29 mouse cellular contexts compared by ENCODE assay signal in genomic region chr13:24947158-24947557, GRCm38 (mm10). TPM values are rescaled to one million over a fixed set of nuclear protein-coding genes. Genes with fewer than 3 reads are reported as not detected.
DNase-seq lines count a peak whose midpoint lies in the region; ATAC-seq and TF ChIP-seq lines count a peak whose summit lies in the region.
"Had no signal": no experiment of that assay in that cellular context is flagged by ENCODE, and none has a peak within 500 bp of the region (broad histone marks: within the 10 kb centered on the region; RNA-seq: fewer than 3 reads in every experiment).

No protein-coding gene starts in this region.

- intact Hi-C loops in left cerebral cortex, postnatal 4 days (cut with DNase I), result no loop called here

- H3K4me2 ChIP-seq in liver, embryonic 11.5 days, result no peak overlapping the region
- no peak overlapping the region for H3K4me2 ChIP-seq in stomach, embryonic 14.5 days (replicated peaks; ENCODE audit: low read depth, low read length)
- no peak overlapping the region for H3K4me2 ChIP-seq in stomach, postnatal 0 days (replicated peaks; ENCODE audit: low read depth)
- H3K4me2 ChIP-seq in liver, embryonic 15.5 days, result no peak overlapping the region
- H3K4me2 ChIP-seq in liver, postnatal 0 days (ENCODE audit: low read depth, low read length), result peak overlapping the region; percentile 56
- no peak overlapping the region for H3K4me2 ChIP-seq in hindbrain, embryonic 16.5 days (ENCODE audit: low read length)
- H3K4me2 ChIP-seq: embryonic facial prominence, embryonic 13.5 days; embryonic facial prominence, embryonic 15.5 days; forebrain, embryonic 12.5 days had no signal

- no peak for TF ChIP-seq CTCF in liver, adult 2 months (IDR thresholded peaks at IDR 0.05; ENCODE audit: low read depth, low read length)
- no peak for TF ChIP-seq CTCF in stomach, postnatal 0 days (IDR thresholded peaks at IDR 0.05; ENCODE audit: low read depth)
- TF ChIP-seq CTCF in liver, postnatal 0 days (IDR thresholded peaks at IDR 0.05; ENCODE audit: low read depth), result no peak

- no peaks in the 10 kb centered on the region for H3K9me3 ChIP-seq in liver, embryonic 11.5 days (ENCODE audit: control insufficient read depth, low read length)
- H3K9me3 ChIP-seq in stomach, embryonic 14.5 days (ENCODE audit: control insufficient read depth, low read depth, low read length), result no peaks in the 10 kb centered on the region
- no peaks in the 10 kb centered on the region for H3K9me3 ChIP-seq in stomach, postnatal 0 days (ENCODE audit: control insufficient read depth, low read length)
- H3K9me3 ChIP-seq in liver, embryonic 15.5 days (replicated peaks), result no peaks in the 10 kb centered on the region
- H3K9me3 ChIP-seq in liver, postnatal 0 days (ENCODE audit: low read length), result no peaks in the 10 kb centered on the region
- no peaks in the 10 kb centered on the region for H3K9me3 ChIP-seq in hindbrain, embryonic 16.5 days (ENCODE audit: control insufficient read depth, low read length)
- H3K9me3 ChIP-seq: embryonic facial prominence, embryonic 13.5 days; embryonic facial prominence, embryonic 15.5 days; forebrain, embryonic 10.5 days; forebrain, embryonic 12.5 days; G1E had no signal

- peak overlapping the region; percentile 23 for H3K9ac ChIP-seq in liver, adult 2 months (ENCODE audit: low read depth, low read length)
- no peak overlapping the region for H3K9ac ChIP-seq in liver, embryonic 11.5 days (ENCODE audit: low read depth, low read length)
- no peak overlapping the region for H3K9ac ChIP-seq in stomach, embryonic 14.5 days (replicated peaks; ENCODE audit: low read depth, low read length)
- no peak overlapping the region for H3K9ac ChIP-seq in stomach, postnatal 0 days (ENCODE audit: low read length)
- H3K9ac ChIP-seq in liver, embryonic 15.5 days, result no peak overlapping the region
- 0 out of 2 replicates have a peak overlapping the region, but pooled peaks have one; percentile 21 for H3K9ac ChIP-seq in liver, postnatal 0 days (replicated peaks)
- no peak overlapping the region for H3K9ac ChIP-seq in hindbrain, embryonic 16.5 days (ENCODE audit: low read depth, low read length)
- H3K9ac ChIP-seq: embryonic facial prominence, embryonic 13.5 days; embryonic facial prominence, embryonic 15.5 days; forebrain, embryonic 12.5 days had no signal

- no peak for TF ChIP-seq EP300 in stomach, postnatal 0 days (optimal IDR thresholded peaks at IDR 0.05)
- TF ChIP-seq EP300 in liver, postnatal 0 days (IDR thresholded peaks at IDR 0.05; ENCODE audit: low read depth), result no peak

- H3K4me1 ChIP-seq in liver, adult 2 months (ENCODE audit: control insufficient read depth, insufficient read depth, low read length), result peaks cover 28% of the 10 kb centered on the region
- no peaks in the 10 kb centered on the region for H3K4me1 ChIP-seq in liver, embryonic 11.5 days (replicated peaks; ENCODE audit: control insufficient read depth, insufficient read depth, low read length)
- 0 out of 2 replicates have a peak, but pooled peaks cover 5% of the 10 kb centered on the region for H3K4me1 ChIP-seq in stomach, embryonic 14.5 days (ENCODE audit: control insufficient read depth, insufficient read depth, low read length)
- no peaks in the 10 kb centered on the region for H3K4me1 ChIP-seq in stomach, postnatal 0 days (replicated peaks; ENCODE audit: control insufficient read depth, insufficient read depth)
- no peaks in the 10 kb centered on the region for H3K4me1 ChIP-seq in liver, embryonic 15.5 days (replicated peaks)
- H3K4me1 ChIP-seq in liver, postnatal 0 days (ENCODE audit: insufficient read depth), result peaks cover 8% of the 10 kb centered on the region
- no peaks in the 10 kb centered on the region for H3K4me1 ChIP-seq in hindbrain, embryonic 16.5 days (ENCODE audit: control insufficient read depth, insufficient read depth, low read depth, low read length)
- H3K4me1 ChIP-seq: embryonic facial prominence, embryonic 15.5 days had no signal

- H3K27ac ChIP-seq in liver, adult 2 months (replicated peaks; ENCODE audit: insufficient read depth, low read depth, low read length), result peak overlapping the region; percentile 77
- H3K27ac ChIP-seq in liver, embryonic 11.5 days (ENCODE audit: low read depth, low read length), result no peak overlapping the region
- H3K27ac ChIP-seq in stomach, embryonic 14.5 days (ENCODE audit: low read length), result no peak overlapping the region
- H3K27ac ChIP-seq in stomach, postnatal 0 days (replicated peaks), result no peak overlapping the region
- 0 out of 2 replicates have a peak overlapping the region, but pooled peaks have one; percentile 6 for H3K27ac ChIP-seq in liver, embryonic 15.5 days (replicated peaks)
- H3K27ac ChIP-seq in liver, postnatal 0 days (ENCODE audit: low read depth), result peak overlapping the region; percentile 61
- no peak overlapping the region for H3K27ac ChIP-seq in hindbrain, embryonic 16.5 days (ENCODE audit: low read depth, low read length)
- H3K27ac ChIP-seq: embryonic facial prominence, embryonic 13.5 days; embryonic facial prominence, embryonic 15.5 days; forebrain, embryonic 10.5 days; forebrain, embryonic 12.5 days had no signal

- 24% methylated on average over 5 of the region's 5 CpGs for WGBS in liver, adult 2 months
- WGBS in liver, embryonic 11.5 days, result 71% methylated on average over 5 of the region's 5 CpGs
- 56% methylated on average over 5 of the region's 5 CpGs for WGBS in stomach, embryonic 14.5 days
- 55% methylated on average over 5 of the region's 5 CpGs for WGBS in stomach, postnatal 0 days
- WGBS in liver, embryonic 15.5 days (ENCODE audit: insufficient replicate concordance), result 50% methylated on average over 5 of the region's 5 CpGs
- 58% methylated on average over 5 of the region's 5 CpGs for WGBS in liver, postnatal 0 days (ENCODE audit: insufficient replicate concordance)
- 90% methylated on average over 5 of the region's 5 CpGs for WGBS in hindbrain, embryonic 16.5 days

- peaks cover 14% of the 10 kb centered on the region for H3K36me3 ChIP-seq in liver, adult 2 months (ENCODE audit: control insufficient read depth, insufficient read depth, low read length)
- no peaks in the 10 kb centered on the region for H3K36me3 ChIP-seq in liver, embryonic 11.5 days (ENCODE audit: control insufficient read depth, insufficient read depth, low read length)
- no peaks in the 10 kb centered on the region for H3K36me3 ChIP-seq in stomach, embryonic 14.5 days (ENCODE audit: control insufficient read depth, insufficient read depth, low read length)
- H3K36me3 ChIP-seq in stomach, postnatal 0 days (ENCODE audit: control insufficient read depth, insufficient read depth, low read length), result no peaks in the 10 kb centered on the region
- H3K36me3 ChIP-seq in liver, embryonic 15.5 days (replicated peaks), result no peaks in the 10 kb centered on the region
- H3K36me3 ChIP-seq in liver, postnatal 0 days (replicated peaks; ENCODE audit: insufficient read depth, low read length), result no peaks in the 10 kb centered on the region
- H3K36me3 ChIP-seq in hindbrain, embryonic 16.5 days (ENCODE audit: control insufficient read depth, insufficient read depth, low read length), result no peaks in the 10 kb centered on the region
- H3K36me3 ChIP-seq: embryonic facial prominence, embryonic 13.5 days; embryonic facial prominence, embryonic 15.5 days; forebrain, embryonic 10.5 days; forebrain, embryonic 12.5 days; G1E had no signal

- no peak for TF ChIP-seq POLR2A in liver, adult 2 months (IDR thresholded peaks at IDR 0.05; ENCODE audit: extremely low read depth, insufficient read depth, low read length)

- no peak overlapping the region; the same call in 1 of the 2 replicates for H3K4me3 ChIP-seq in liver, adult 2 months (ENCODE audit: insufficient read depth, low read depth, low read length)
- no peak overlapping the region for H3K4me3 ChIP-seq in liver, embryonic 11.5 days (ENCODE audit: low read depth, low read length)
- H3K4me3 ChIP-seq in stomach, embryonic 14.5 days (ENCODE audit: low read depth, low read length), result no peak overlapping the region
- H3K4me3 ChIP-seq in stomach, postnatal 0 days (ENCODE audit: low read depth, low read length), result no peak overlapping the region
- no peak overlapping the region for H3K4me3 ChIP-seq in liver, embryonic 15.5 days (replicated peaks)
- H3K4me3 ChIP-seq in liver, postnatal 0 days (ENCODE audit: low read depth, low read length), result peak overlapping the region; percentile 20; the same call in 1 of the 2 replicates
- H3K4me3 ChIP-seq in hindbrain, embryonic 16.5 days (ENCODE audit: low read length), result no peak overlapping the region
- H3K4me3 ChIP-seq: embryonic facial prominence, embryonic 13.5 days; embryonic facial prominence, embryonic 15.5 days; erythroblast, embryonic 14.5 days; forebrain, embryonic 10.5 days; forebrain, embryonic 12.5 days had no signal

- DNase-seq in liver, adult 2 months (ENCODE audit: extremely low read depth, low read depth, low spot score), result peak; percentile 90
- DNase-seq in liver, embryonic 11.5 days (ENCODE audit: low spot score), result no peak
- no peak for DNase-seq in stomach, postnatal 0 days (ENCODE audit: low spot score)
- no peak for DNase-seq in liver, postnatal 0 days
- DNase-seq in left cerebral cortex, postnatal 4 days, result no peak
- DNase-seq: adrenal gland, adult 2 months; adrenal gland, postnatal 10 days; adrenal gland, postnatal 25 days; B cell, adult 2 months; cerebellum, adult 11 months; cerebellum, adult 18-20 months; cerebellum, adult 8-10 months; cerebellum, adult 9-11 months; cerebellum, postnatal 14 days; cerebellum, postnatal 36 days; embryo, embryonic 11 days had no signal

- no peak; the same call in 1 of the 2 replicates for ATAC-seq in liver, embryonic 11.5 days (replicated peaks; ENCODE audit: low FRiP score)
- ATAC-seq in stomach, embryonic 14.5 days (ENCODE audit: insufficient number of reproducible peaks, insufficient read depth, low FRiP score, low read depth), result 0 out of 2 replicates have a peak, but pooled peaks have one; percentile 10
- ATAC-seq in stomach, postnatal 0 days (ENCODE audit: low FRiP score, low TSS enrichment), result no peak
- peak; percentile 43; the same call in 1 of the 2 replicates for ATAC-seq in liver, embryonic 15.5 days (ENCODE audit: insufficient read depth)
- ATAC-seq in liver, postnatal 0 days, result peak; percentile 53
- no peak for ATAC-seq in hindbrain, embryonic 16.5 days
- ATAC-seq: CD4-positive, CD25-positive, alpha-beta regulatory T cell, adult 4 months; forebrain, embryonic 14.5 days; Patski had no signal

- peaks cover 36% of the 10 kb centered on the region for H3K79me2 ChIP-seq in liver, adult 2 months (ENCODE audit: control insufficient read depth, insufficient read depth, low read length)

- no peaks in the 10 kb centered on the region for H3K27me3 ChIP-seq in liver, adult 2 months (ENCODE audit: control insufficient read depth, insufficient read depth, low read length)
- H3K27me3 ChIP-seq in liver, embryonic 11.5 days (replicated peaks; ENCODE audit: control insufficient read depth, insufficient read depth, low read length), result no peaks in the 10 kb centered on the region
- H3K27me3 ChIP-seq in stomach, embryonic 14.5 days (ENCODE audit: control insufficient read depth, insufficient read depth, low read length), result no peaks in the 10 kb centered on the region
- no peaks in the 10 kb centered on the region for H3K27me3 ChIP-seq in stomach, postnatal 0 days (ENCODE audit: control insufficient read depth, insufficient read depth, low read length)
- H3K27me3 ChIP-seq in liver, embryonic 15.5 days, result 0 out of 2 replicates have a peak, but pooled peaks cover 8% of the 10 kb centered on the region
- no peaks in the 10 kb centered on the region for H3K27me3 ChIP-seq in liver, postnatal 0 days (ENCODE audit: insufficient read depth, low read length)
- H3K27me3 ChIP-seq in hindbrain, embryonic 16.5 days (replicated peaks; ENCODE audit: control insufficient read depth, insufficient read depth, low read length), result no peaks in the 10 kb centered on the region
- H3K27me3 ChIP-seq: CH12.LX; embryonic facial prominence, embryonic 13.5 days; embryonic facial prominence, embryonic 15.5 days; Patski had no signal

RNA-seq across cellular contexts. Expression of gene Gpld1, which starts 4.2 kb away (rescaled TPM):
- 154 and 156 TPM in 2 replicates for total RNA-seq in liver, adult 2 months (2014; rRNA removed)
- 88.4 and 88.9 TPM in 2 replicates for polyA plus RNA-seq in liver, adult 2 months (2012; rRNA removed)
- polyA plus RNA-seq in liver, embryonic 11.5 days (2014; fragmentation: Nextera tagmentation; extraction: Ambion mirVana), result 0.48 and 0.61 TPM in 2 replicates
- polyA plus RNA-seq in stomach, embryonic 14.5 days (2014; fragmentation: Nextera tagmentation; extraction: Ambion mirVana), result 3.9 and 4.1 TPM in 2 replicates
- polyA plus RNA-seq in stomach, postnatal 0 days (2015; fragmentation: Nextera tagmentation; extraction: Ambion mirVana), result 25.6 and 26.0 TPM in 2 replicates
- 11.7 and 17.2 TPM in 2 replicates for polyA plus RNA-seq in liver, embryonic 15.5 days (2015; fragmentation: Nextera tagmentation; extraction: Ambion mirVana)
- polyA plus RNA-seq in liver, postnatal 0 days (2015; fragmentation: Nextera tagmentation; extraction: Ambion mirVana), result 52.2 and 59.7 TPM in 2 replicates
- 2.6 and 3.0 TPM in 2 replicates for polyA plus RNA-seq in hindbrain, embryonic 16.5 days (2015; fragmentation: Nextera tagmentation; extraction: Ambion mirVana)
- total RNA-seq in left cerebral cortex, postnatal 4 days (2021), result 1 to 10 TPM; 2.9 to 3.0 TPM
- polyA plus RNA-seq: erythroblast, embryonic 14.5 days had no signal

RNA-seq across cellular contexts. Expression of gene Aldh5a1, which starts 9.7 kb away (rescaled TPM):
- 15.0 and 18.9 TPM in 2 replicates for total RNA-seq in liver, adult 2 months (2014; rRNA removed)
- 15.2 and 19.8 TPM in 2 replicates for polyA plus RNA-seq in liver, adult 2 months (2012; rRNA removed)
- polyA plus RNA-seq in liver, embryonic 11.5 days (2014; fragmentation: Nextera tagmentation; extraction: Ambion mirVana), result 4.0 and 4.3 TPM in 2 replicates
- polyA plus RNA-seq in stomach, embryonic 14.5 days (2014; fragmentation: Nextera tagmentation; extraction: Ambion mirVana), result 9.3 and 10.6 TPM in 2 replicates
- 6.1 and 6.4 TPM in 2 replicates for polyA plus RNA-seq in stomach, postnatal 0 days (2015; fragmentation: Nextera tagmentation; extraction: Ambion mirVana)
- polyA plus RNA-seq in liver, embryonic 15.5 days (2015; fragmentation: Nextera tagmentation; extraction: Ambion mirVana), result 3.5 and 4.0 TPM in 2 replicates
- 3.8 and 3.9 TPM in 2 replicates for polyA plus RNA-seq in liver, postnatal 0 days (2015; fragmentation: Nextera tagmentation; extraction: Ambion mirVana)
- 15.4 and 15.8 TPM in 2 replicates for polyA plus RNA-seq in hindbrain, embryonic 16.5 days (2015; fragmentation: Nextera tagmentation; extraction: Ambion mirVana)
- total RNA-seq in left cerebral cortex, postnatal 4 days (2021), result 10 to 100 TPM; 40.3 to 44.6 TPM
- polyA plus RNA-seq: erythroblast, embryonic 14.5 days; G1E had no signal

Comparison
In these comparisons a context has a peak if more than half of its experiments do, and no peak if none do; other contexts are left out.
1. H3K27ac ChIP-seq: peak in liver, adult 2 months (single experiment), liver, embryonic 15.5 days (single experiment) and liver, postnatal 0 days (single experiment); none in liver, embryonic 11.5 days (single experiment), stomach, embryonic 14.5 days (single experiment), stomach, postnatal 0 days (single experiment) and hindbrain, embryonic 16.5 days (single experiment).
2. H3K9ac ChIP-seq: peak in liver, adult 2 months (single experiment) and liver, postnatal 0 days (single experiment); none in liver, embryonic 11.5 days (single experiment), stomach, embryonic 14.5 days (single experiment), stomach, postnatal 0 days (single experiment), liver, embryonic 15.5 days (single experiment) and hindbrain, embryonic 16.5 days (single experiment).
3. ATAC-seq: peak in stomach, embryonic 14.5 days (single experiment), liver, embryonic 15.5 days (single experiment) and liver, postnatal 0 days (single experiment); none in liver, embryonic 11.5 days (single experiment), stomach, postnatal 0 days (single experiment) and hindbrain, embryonic 16.5 days (single experiment).